Mouse (Mus musculus) CD8-positive naive resting alpha-beta T cell, adult 2 months (primary cell): ENCODE data around the gene Stk16.
A peak's percentile ranks its signal among the peaks of the same experiment; 100 is the strongest.
"Not testable (repeated sequence)": the region's sequence is repeated elsewhere in the genome, so short reads cannot be mapped to it uniquely, and the experiment has no call there.

Experiments used
- DNase-seq, 2 experiments: peaks; one replicate each; pipeline ENCODE4 v3.0.0; 2022; ENCODE audit warnings: low read depth in 2 of 2, low spot score in 2 of 2

Stk16 gene

GRCm38 (mm10) chr1:75212542-75212941, 1.9 kb downstream of the Stk16 start:
- no peak for DNase-seq

GRCm38 (mm10) chr1:75213096-75213495, 2.5 kb downstream of the Stk16 start:
- DNase-seq, result no peak

- no peak for DNase-seq
These were observed 3.8 kb downstream of the Stk16 start for GRCm38 (mm10) chr1:75214442-75214841.

GRCm38 (mm10) chr1:75214886-75215285, 4.2 kb downstream of the Stk16 start:
- no peak for DNase-seq

- DNase-seq, result no peak
These were observed 5.1 kb downstream of the Stk16 start for GRCm38 (mm10) chr1:75215785-75216184.

GRCm38 (mm10) chr1:75216797-75217585, 6.4 kb downstream of the Stk16 start:
- no peak for DNase-seq

GRCm38 (mm10) chr1:75217893-75218226, 7.2 kb downstream of the Stk16 start:
- no peak for DNase-seq

- peak; percentile 49 to 57 for DNase-seq
These were observed 7.8 kb downstream of the Stk16 start for GRCm38 (mm10) chr1:75218227-75219001.

- DNase-seq, result peak; percentile 97 to 99
These were observed 8.4 kb downstream of the Stk16 start for GRCm38 (mm10) chr1:75219078-75219477.

GRCm38 (mm10) chr1:75219531-75219930, 8.9 kb downstream of the Stk16 start, which contains the start of gene Tuba4a:
Gene Tuba4a (minus strand): TSS chr1:75219865.
- DNase-seq, result no peak

- DNase-seq, result no peak
These were observed 10.9 kb downstream of the Stk16 start for GRCm38 (mm10) chr1:75221538-75221937.

- DNase-seq, result no peak
These were observed 12.3 kb downstream of the Stk16 start for GRCm38 (mm10) chr1:75222926-75223325.

GRCm38 (mm10) chr1:75223532-75223931, 12.9 kb downstream of the Stk16 start:
- no peak for DNase-seq

- DNase-seq, result no peak
These were observed 14.8 kb downstream of the Stk16 start for GRCm38 (mm10) chr1:75225473-75225872.

GRCm38 (mm10) chr1:75226138-75226537, 15.5 kb downstream of the Stk16 start:
- no peak for DNase-seq

GRCm38 (mm10) chr1:75227653-75228052, 17.0 kb downstream of the Stk16 start:
- no peak for DNase-seq

- DNase-seq, result no peak
These were observed 18.5 kb downstream of the Stk16 start for GRCm38 (mm10) chr1:75229158-75229557.

GRCm38 (mm10) chr1:75230335-75230994, 19.8 kb downstream of the Stk16 start:
- no peak for DNase-seq

- DNase-seq, result no peak
These were observed 20.6 kb downstream of the Stk16 start for GRCm38 (mm10) chr1:75231224-75231623.

- no peak for DNase-seq
These were observed 21.1 kb downstream of the Stk16 start, which contains the start of gene A630095N17Rik for GRCm38 (mm10) chr1:75231664-75232152. Gene A630095N17Rik (minus strand): TSS chr1:75232102.

- not testable (repeated sequence) for DNase-seq
These were observed 21.9 kb downstream of the Stk16 start for GRCm38 (mm10) chr1:75232489-75232888.

GRCm38 (mm10) chr1:75234606-75235005, 24.0 kb downstream of the Stk16 start:
- peak; percentile 64 to 69 for DNase-seq
